Mouse (Mus musculus) lung, embryonic 16.5 days (tissue): ENCODE results near the gene Rarb. TPM values are rescaled to one million over a fixed set of nuclear protein-coding genes. Genes with fewer than 3 reads are reported as not detected.

Source experiments
- ATAC-seq: fragments of 200-750 bp; cut with Nextera tagmentation; 2 replicates; pipeline ENCODE4 v1.8.0; 2017; ENCODE audit warnings: low read depth, mild to moderate bottlenecking, moderate library complexity
- H3K27ac ChIP-seq: fragments of 300-500 bp; sonication (generic); 2 replicates; pipeline ENCODE4 v1.5.1; 2014; ENCODE audit warnings: mild to moderate bottlenecking, control low read depth, low read length
- H3K27me3 ChIP-seq: fragments of 300-500 bp; sonication (generic); 2 replicates; pipeline ENCODE4 v1.6.1; 2014; ENCODE audit warnings: low read depth, low read length, mixed read lengths; ENCODE audit not compliant: control insufficient read depth, insufficient read depth
- H3K36me3 ChIP-seq: fragments of 300-500 bp; sonication (generic); 2 replicates; pipeline ENCODE4 v1.6.1; 2014; ENCODE audit warnings: low read length; ENCODE audit not compliant: control insufficient read depth, insufficient read depth
- H3K4me1 ChIP-seq: fragments of 300-500 bp; sonication (generic); replicated peaks from 2 replicates; pipeline ENCODE4 v1.6.1; 2014; ENCODE audit warnings: low read length, mixed read lengths; ENCODE audit not compliant: control insufficient read depth, insufficient read depth
- H3K4me2 ChIP-seq: fragments of 300-500 bp; sonication (generic); 2 replicates; pipeline ENCODE4 v1.6.1; 2014; ENCODE audit warnings: low read depth, low read length, control low read depth
- H3K4me3 ChIP-seq: fragments of 300-500 bp; sonication (generic); 2 replicates; pipeline ENCODE4 v1.5.1; 2014; ENCODE audit warnings: mild to moderate bottlenecking, low read length, control low read depth
- H3K9ac ChIP-seq: fragments of 300-500 bp; sonication (generic); 2 replicates; pipeline ENCODE4 v1.6.1; 2014; ENCODE audit warnings: low read length, control low read depth
- H3K9me3 ChIP-seq: fragments of 300-500 bp; sonication (generic); 2 replicates; pipeline ENCODE4 v1.6.1; 2016; ENCODE audit warnings: low read length; ENCODE audit not compliant: control insufficient read depth
- WGBS: fragments of 180-500 bp; shearing (Covaris S2); extraction: QIAGEN DNeasy Blood & Tissue Kit; methylation state at CpG from one replicate; pipeline ENCODE4 v1.1.7; 2014; 5-methylcytosine and 5-hydroxymethylcytosine counted together
- polyA plus RNA-seq: library from polyadenylated mRNA; unstranded; fragments of >200 nt; fragmentation: Nextera tagmentation; extraction: Ambion mirVana; gene quantifications from 2 replicates; pipeline ENCODE4 v1.2.1, GENCODE M21; 2015

Gene Rarb
- polyA plus RNA-seq, 1 experiment from 2014 or later, result 10.8 TPM

DNA sequence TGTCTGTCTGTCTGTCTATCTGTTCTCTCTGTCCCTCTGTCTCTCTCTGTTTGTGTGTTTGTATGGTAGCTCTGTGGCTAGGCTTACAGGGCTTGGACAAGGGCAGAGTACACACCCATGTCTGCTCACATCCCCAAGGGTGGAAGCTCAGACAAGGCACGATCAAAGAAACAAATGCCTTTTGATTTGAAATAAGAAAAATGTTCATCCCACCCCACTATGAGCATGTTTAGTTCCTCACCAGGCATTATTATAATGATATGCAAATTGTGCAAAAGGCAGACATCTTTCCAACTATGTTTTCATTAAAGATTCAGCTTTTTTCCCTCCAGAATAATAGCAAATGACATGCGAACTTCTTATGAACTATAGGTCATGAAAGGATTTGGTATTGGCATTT is 105.2 kb downstream of the Rarb start:
- 70% methylated on average over 2 of the region's 2 CpGs for WGBS
- no peak overlapping the region for H3K4me3 ChIP-seq
- no peaks in the 10 kb centered on the region for H3K9me3 ChIP-seq
- ATAC-seq, result no peak
- H3K9ac ChIP-seq, result no peak overlapping the region
- no peak overlapping the region for H3K27ac ChIP-seq
- H3K4me2 ChIP-seq, result no peak overlapping the region
- H3K27me3 ChIP-seq, result no peaks in the 10 kb centered on the region
- no peaks in the 10 kb centered on the region for H3K36me3 ChIP-seq
- H3K4me1 ChIP-seq, result no peaks in the 10 kb centered on the region

DNA sequence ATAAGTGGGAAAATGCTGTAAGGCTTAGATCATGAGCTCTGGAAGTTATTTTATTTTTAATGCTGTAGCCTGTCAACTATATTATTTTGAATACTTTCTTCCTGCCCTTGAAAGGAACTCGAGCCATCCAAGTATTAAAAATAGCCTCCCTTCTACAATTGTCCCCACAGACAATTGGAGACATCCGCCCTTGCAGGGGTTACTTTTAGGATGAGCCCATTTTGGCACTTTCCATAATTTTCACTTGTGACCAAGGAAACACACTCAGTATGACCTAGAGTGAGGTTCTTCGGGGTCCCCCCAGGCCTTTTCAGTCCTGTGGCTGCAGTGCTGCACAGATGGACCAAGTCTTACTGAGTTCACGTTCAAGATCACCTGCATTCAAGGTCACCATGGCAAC is 119.7 kb downstream of the Rarb start:
- no peak overlapping the region for H3K4me2 ChIP-seq
- no peak for ATAC-seq
- H3K4me1 ChIP-seq, result no peaks in the 10 kb centered on the region
- no peaks in the 10 kb centered on the region for H3K9me3 ChIP-seq
- H3K27me3 ChIP-seq, result no peaks in the 10 kb centered on the region
- H3K27ac ChIP-seq, result no peak overlapping the region
- WGBS, result 64% methylated on average over 4 of the region's 4 CpGs
- no peak overlapping the region for H3K9ac ChIP-seq
- H3K36me3 ChIP-seq, result no peaks in the 10 kb centered on the region
- no peak overlapping the region for H3K4me3 ChIP-seq

GRCm38 (mm10) chr14:16695453-16696120 is 123.4 kb downstream of the Rarb start:
- H3K9me3 ChIP-seq, result no peaks in the 10 kb centered on the region

DNA sequence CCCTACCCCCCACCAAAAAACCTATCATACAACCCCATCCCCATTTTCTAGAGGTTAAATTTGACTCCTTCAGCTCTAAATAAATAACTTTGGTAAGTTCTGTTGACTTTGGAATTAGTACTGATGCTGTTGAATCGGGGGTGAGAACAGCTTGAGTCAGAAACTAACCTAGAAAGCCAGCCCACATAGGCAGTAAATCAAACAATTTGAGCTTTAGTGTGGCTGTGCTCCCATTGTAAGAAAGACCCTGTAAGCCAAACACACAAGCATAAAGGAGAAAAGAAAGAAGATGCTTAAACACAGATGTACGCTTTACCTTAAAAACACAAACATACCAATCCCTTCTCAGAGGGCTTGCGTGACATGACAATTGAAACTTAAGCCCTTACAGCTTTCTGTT is 140.6 kb downstream of the Rarb start:
- Histone ChIP-seq H3K4me1 (no peaks in the 10 kb centered on the region), H3K4me2 (no peak overlapping the region), H3K27ac (no peak overlapping the region), H3K9me3 (no peaks in the 10 kb centered on the region), H3K4me3 (no peak overlapping the region), H3K9ac (no peak overlapping the region), H3K27me3 (no peaks in the 10 kb centered on the region), H3K36me3 (no peaks in the 10 kb centered on the region)
- no peak for ATAC-seq
- 67% methylated on average over 3 of the region's 3 CpGs for WGBS

More at GRCm38 (mm10) chr14:16695453-16696120, 123.4 kb downstream of the Rarb start:
- H3K27me3 ChIP-seq, result no peaks in the 10 kb centered on the region
- no peak for ATAC-seq
- 53% methylated on average over 3 of the region's 3 CpGs for WGBS
- H3K9ac ChIP-seq, result no peak overlapping the region
- H3K4me2 ChIP-seq, result no peak overlapping the region
- H3K36me3 ChIP-seq, result no peaks in the 10 kb centered on the region
- H3K4me1 ChIP-seq, result no peaks in the 10 kb centered on the region
- H3K4me3 ChIP-seq, result no peak overlapping the region
- no peak overlapping the region for H3K27ac ChIP-seq

- no peak for ATAC-seq
- Histone ChIP-seq H3K27ac (no peak overlapping the region), H3K4me2 (no peak overlapping the region), H3K9ac (no peak overlapping the region), H3K36me3 (no peaks in the 10 kb centered on the region), H3K4me3 (no peak overlapping the region), H3K27me3 (no peaks in the 10 kb centered on the region), H3K4me1 (no peaks in the 10 kb centered on the region), H3K9me3 (no peaks in the 10 kb centered on the region)
Observed at GRCm38 (mm10) chr14:16677081-16677480, 141.9 kb downstream of the Rarb start.

GRCm38 (mm10) chr14:16670571-16670970 is 148.4 kb downstream of the Rarb start:
- Histone ChIP-seq H3K9ac (no peak overlapping the region), H3K36me3 (no peaks in the 10 kb centered on the region), H3K4me1 (no peaks in the 10 kb centered on the region), H3K27me3 (no peaks in the 10 kb centered on the region), H3K9me3 (no peaks in the 10 kb centered on the region), H3K4me2 (no peak overlapping the region), H3K27ac (no peak overlapping the region), H3K4me3 (no peak overlapping the region)
- WGBS, result 78% methylated on average over 3 of the region's 3 CpGs
- ATAC-seq, result no peak

GRCm38 (mm10) chr14:16639153-16639943 is 179.6 kb downstream of the Rarb start:
- H3K36me3 ChIP-seq, result no peaks in the 10 kb centered on the region
- H3K27me3 ChIP-seq, result no peaks in the 10 kb centered on the region
- no peaks in the 10 kb centered on the region for H3K4me1 ChIP-seq
- H3K4me3 ChIP-seq, result no peak overlapping the region
- ATAC-seq, result no peak
- H3K9ac ChIP-seq, result no peak overlapping the region
- WGBS, result 91% methylated on average over 19 of the region's 19 CpGs
- peaks cover 17% of the 10 kb centered on the region for H3K9me3 ChIP-seq
- no peak overlapping the region for H3K27ac ChIP-seq
- H3K4me2 ChIP-seq, result no peak overlapping the region

DNA sequence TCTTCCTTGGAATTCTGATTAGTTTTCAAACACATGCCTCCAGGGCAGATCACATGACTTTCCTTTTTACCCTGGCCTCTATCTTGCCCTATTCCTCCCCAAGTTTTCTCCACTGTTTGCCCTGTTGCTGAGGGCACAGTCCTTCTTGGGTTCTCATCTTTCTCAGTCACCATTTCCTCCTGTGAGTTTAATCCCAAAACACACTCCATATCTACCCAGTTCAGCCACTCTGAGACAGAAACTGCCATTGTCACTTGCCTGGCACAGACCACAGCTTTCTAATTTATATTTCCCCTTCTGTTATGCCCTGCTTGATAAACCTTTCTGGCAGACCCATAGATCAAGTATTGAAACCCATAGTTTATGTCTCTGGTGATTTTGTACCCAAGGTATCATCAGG is 205.0 kb downstream of the Rarb start:
- Histone ChIP-seq H3K36me3 (no peaks in the 10 kb centered on the region), H3K4me2 (no peak overlapping the region), H3K27ac (no peak overlapping the region), H3K4me1 (no peaks in the 10 kb centered on the region), H3K9ac (no peak overlapping the region), H3K4me3 (no peak overlapping the region), H3K9me3 (no peaks in the 10 kb centered on the region), H3K27me3 (no peaks in the 10 kb centered on the region)
- no peak for ATAC-seq

GRCm38 (mm10) chr14:16605480-16605879 is 213.5 kb downstream of the Rarb start:
- Histone ChIP-seq H3K9ac (no peak overlapping the region), H3K27me3 (no peaks in the 10 kb centered on the region), H3K4me2 (no peak overlapping the region), H3K27ac (no peak overlapping the region), H3K36me3 (no peaks in the 10 kb centered on the region), H3K4me1 (peaks cover 5% of the 10 kb centered on the region), H3K4me3 (no peak overlapping the region), H3K9me3 (no peaks in the 10 kb centered on the region)
- ATAC-seq, result no peak
